Mouse (Mus musculus) CD4-positive, CD25-positive, alpha-beta regulatory T cell, adult 9 weeks (primary cell): ENCODE data around the gene Dhx58. TPM values are rescaled to one million over a fixed set of nuclear protein-coding genes. Genes with fewer than 3 reads are reported as not detected.

ENCODE experiments used
- polyA plus RNA-seq: library from polyadenylated mRNA; unstranded; fragments of 100-300 nt; shearing (Covaris generic); gene quantifications from one replicate; pipeline ENCODE4 v1.2.1, GENCODE M21; 2017

The Dhx58 gene
- 37.6 TPM for polyA plus RNA-seq

DNA sequence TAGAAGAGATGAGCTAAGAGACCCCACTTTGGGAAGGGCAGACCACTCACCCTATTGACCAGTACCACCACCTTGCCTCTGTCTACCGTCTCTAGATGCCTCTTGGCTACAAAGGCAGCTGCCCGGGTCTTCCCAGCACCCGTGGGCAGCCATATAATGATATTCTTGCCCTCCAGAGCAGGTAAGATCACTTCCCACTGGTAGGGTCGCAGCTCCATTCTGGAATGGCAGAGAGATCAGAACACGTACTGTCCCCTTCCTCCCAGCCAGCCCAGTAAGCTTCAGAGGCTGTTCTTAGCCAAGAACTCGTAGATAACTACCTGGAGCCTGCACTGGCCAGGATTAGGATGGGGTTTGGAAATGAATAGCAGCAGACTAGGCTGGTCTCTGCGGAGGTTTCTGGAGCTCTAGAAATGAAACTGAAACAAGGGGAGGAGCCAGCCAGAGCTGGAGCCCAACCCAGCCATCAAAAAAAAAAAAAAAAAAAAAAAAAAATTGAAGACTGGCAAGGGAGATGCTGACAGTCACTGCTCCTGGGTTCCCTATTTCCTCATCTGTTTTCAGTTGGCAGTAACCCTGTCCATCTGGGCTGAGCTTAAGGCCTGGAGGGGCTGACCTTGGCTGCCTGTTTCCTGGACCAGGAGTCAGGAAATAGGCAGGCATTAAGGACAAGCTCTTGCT lies at the start of gene Dhx58:
Dhx58 (minus strand) TSS at position 421 of the 681 bp plus-strand sequence.

DNA sequence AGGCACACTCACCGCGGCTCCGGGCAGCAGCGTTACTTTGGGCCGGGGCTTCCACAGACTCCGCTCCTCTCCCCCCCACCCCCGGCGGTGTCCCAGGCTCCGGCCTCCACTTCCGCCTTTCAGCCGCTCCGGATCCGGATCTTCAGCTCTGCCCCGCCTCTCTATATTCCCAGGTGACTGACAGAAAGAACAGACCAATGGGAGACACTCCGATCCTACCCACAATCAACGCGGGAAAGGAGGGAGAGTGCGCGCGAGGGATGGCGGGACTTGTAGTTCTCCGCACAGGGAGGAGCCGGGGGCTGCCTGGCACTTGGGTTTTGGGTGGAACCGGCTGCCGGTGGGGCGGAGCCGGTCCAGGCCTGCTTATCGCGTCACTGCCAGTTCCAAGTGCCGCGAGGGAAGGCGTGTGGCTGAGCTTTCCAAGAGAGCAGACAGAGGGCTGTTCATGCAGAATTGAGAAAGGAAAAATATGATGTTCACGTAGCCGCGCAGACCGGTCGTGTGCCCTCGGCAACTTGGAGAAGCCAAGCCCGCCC lies 34.1 kb upstream of the Dhx58 start, which contains the start of gene Rab5c:
Rab5c (minus strand) TSS at position 150 of the 539 bp plus-strand sequence.

GRCm38 (mm10) chr11:100713735-100714533 lies 9.9 kb upstream of the Dhx58 start, which contains the start of gene Hspb9:
TSS of gene Hspb9 (plus strand) at chr11:100713850.

DNA sequence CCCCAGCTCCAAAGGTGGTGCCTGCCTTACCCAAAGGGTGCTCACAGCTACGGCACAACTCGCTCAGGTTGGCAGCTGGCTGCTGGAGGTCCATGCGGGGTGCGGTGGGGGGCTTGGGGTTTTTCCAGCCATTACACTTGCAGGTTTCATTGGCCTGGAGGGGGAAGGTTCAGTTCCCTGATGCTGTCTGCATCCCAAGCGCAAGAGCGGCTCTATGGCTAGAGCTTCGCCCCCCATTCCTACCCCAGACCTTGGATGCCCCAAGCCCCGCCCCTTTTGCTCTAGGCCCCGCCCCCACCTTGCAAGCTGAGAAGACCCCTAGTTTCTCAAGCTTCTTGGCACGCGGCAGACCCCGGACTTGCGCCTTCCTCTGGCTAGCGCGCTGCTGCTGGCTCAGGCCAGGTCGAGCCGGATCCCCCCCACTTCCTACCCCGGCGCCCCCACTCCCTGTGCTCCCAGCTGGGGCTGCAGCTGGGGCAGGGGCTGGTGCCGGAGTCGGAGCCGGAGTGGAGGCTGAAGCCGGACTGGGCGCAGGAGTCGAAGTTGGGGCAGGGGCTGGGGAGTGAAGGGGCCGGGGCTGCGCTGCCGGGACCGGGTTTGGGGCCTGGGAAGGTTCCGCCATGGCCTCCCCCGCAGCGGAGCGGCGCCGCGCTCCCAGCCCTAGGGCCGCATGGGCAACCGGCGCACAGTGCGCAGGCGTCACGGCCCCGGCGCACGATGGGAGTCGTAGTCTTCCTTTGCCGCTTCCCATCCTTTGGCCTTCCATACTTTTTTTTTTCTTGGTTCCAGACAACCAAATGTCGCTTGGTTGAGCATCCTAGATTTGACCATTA lies 7.9 kb upstream of the Dhx58 start, which contains the start of gene Kat2a:
Kat2a (minus strand) TSS at position 683 of the 833 bp plus-strand sequence.

GRCm38 (mm10) chr11:100692164-100692616 lies 11.9 kb downstream of the Dhx58 start, which contains the start of gene Zfp385c:
TSS of gene Zfp385c (minus strand) at chr11:100692455.

Other genes with a start within 250 kb of the Dhx58 start
- gene Klhl11, start 231.5 kb downstream of the Dhx58 start, polyA plus RNA-seq: 2.9 TPM
- 206 TPM for gene Acly, start 176.3 kb downstream of the Dhx58 start, polyA plus RNA-seq
- 0.15 TPM for gene Ttc25, start 158.7 kb downstream of the Dhx58 start, polyA plus RNA-seq
- gene Cnp, start 129.4 kb downstream of the Dhx58 start, polyA plus RNA-seq: 425 TPM
- gene Nkiras2, start 85.0 kb downstream of the Dhx58 start, polyA plus RNA-seq: 33.4 TPM
- 661 TPM for gene Dnajc7, start 84.1 kb downstream of the Dhx58 start, polyA plus RNA-seq
- gene Zfp385c, start 11.8 kb downstream of the Dhx58 start, polyA plus RNA-seq: 0.33 TPM
- gene Kat2a, start 8.2 kb upstream of the Dhx58 start, polyA plus RNA-seq: 30.4 TPM
- 1.2 TPM for gene Hspb9, start 9.6 kb upstream of the Dhx58 start, polyA plus RNA-seq
- 61.0 TPM for gene Rab5c, start 33.9 kb upstream of the Dhx58 start, polyA plus RNA-seq
- gene Kcnh4, start 55.7 kb upstream of the Dhx58 start, polyA plus RNA-seq: 0.07 TPM
- gene Hcrt, start 58.7 kb upstream of the Dhx58 start, polyA plus RNA-seq: not detected
- 5.4 TPM for gene Ghdc, start 66.7 kb upstream of the Dhx58 start, polyA plus RNA-seq
- 123 TPM for gene Stat5b, start 146.5 kb upstream of the Dhx58 start, polyA plus RNA-seq
- gene Stat5a, start 155.1 kb upstream of the Dhx58 start, polyA plus RNA-seq: 105 TPM
- gene Stat3, start 235.3 kb upstream of the Dhx58 start, polyA plus RNA-seq: 221 TPM